Mouse (Mus musculus) adrenal gland, adult 2 months (tissue): ENCODE data around the gene Wwc2. TPM values are rescaled to one million over a fixed set of nuclear protein-coding genes. Genes with fewer than 3 reads are reported as not detected.

Source experiments
- DNase-seq: peaks from one replicate; pipeline ENCODE4 v3.0.0; 2021
- polyA plus RNA-seq: library from polyadenylated mRNA; depleted of rRNA; stranded (reverse); fragments of >200 nt; gene quantifications from 2 replicates; pipeline ENCODE4 v1.2.3, GENCODE M21; 2012; rRNA removed
- total RNA-seq, 2 experiments: library from RNA; stranded (reverse); gene quantifications; 2 replicates each; pipeline ENCODE4 v1.2.3; 2021

Wwc2 gene
- total and polyA plus RNA-seq, 3 experiments, result 13.0 to 25.7 (median 21.9) TPM

DNA sequence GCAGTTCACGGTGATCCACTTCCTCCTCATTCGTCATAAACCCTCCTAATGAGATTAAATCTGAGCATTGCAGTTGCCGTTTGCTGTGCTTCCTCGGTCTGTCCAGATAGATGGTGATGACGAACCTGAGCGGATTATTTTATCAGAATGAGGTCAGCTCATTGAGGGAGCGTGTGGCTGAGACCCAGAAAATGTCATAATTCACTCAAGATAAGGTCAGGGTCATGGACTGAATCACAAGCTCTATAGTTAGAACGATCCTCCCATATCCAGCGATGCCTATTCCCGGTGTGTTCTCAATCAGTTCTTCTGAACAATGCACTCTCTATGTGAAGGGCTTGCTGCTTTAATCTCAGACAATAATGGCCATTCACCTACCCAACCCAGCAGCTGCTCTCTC, 203.0 kb downstream of the Wwc2 start:
- DNase-seq, result peak; percentile 84

DNA sequence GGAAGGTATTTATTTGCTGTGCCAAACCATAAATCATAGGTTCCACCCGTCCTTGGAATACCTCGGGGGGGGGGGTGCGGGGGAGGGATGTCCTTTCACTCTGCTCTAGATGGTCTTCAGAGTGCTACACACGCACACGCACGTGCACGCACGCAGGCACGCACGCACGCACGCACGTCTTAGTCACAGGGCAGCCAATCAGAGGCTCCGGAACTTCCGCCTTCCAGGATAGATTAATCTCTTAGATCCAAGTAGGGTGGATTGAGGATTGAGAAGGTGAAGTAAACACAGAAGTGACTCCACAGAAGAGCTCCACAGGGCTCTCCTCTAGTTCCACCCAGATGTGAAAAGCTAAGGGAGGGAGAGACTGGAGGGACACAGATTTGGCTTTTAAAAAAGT, 204.4 kb downstream of the Wwc2 start:
- peak; percentile 22 for DNase-seq

DNA sequence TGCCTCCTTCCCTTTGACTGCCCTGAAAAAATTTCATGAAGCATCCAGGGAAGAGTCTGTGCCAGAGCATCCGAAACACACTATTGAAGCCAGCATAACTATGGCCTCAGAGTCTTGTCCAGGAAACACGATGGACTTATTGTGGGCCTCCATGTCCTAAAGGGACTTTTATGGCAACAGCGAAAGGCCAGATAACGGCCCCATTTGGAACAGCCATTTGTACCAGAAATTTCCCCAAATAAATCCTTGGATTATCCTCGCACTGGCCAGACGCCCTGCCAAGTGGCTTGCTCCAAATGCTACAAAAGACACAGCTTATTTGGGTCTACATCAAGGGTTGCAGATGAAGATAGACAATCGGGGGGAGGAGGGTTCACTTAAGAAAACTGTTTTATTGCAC, 206.3 kb downstream of the Wwc2 start:
- no peak for DNase-seq

DNA sequence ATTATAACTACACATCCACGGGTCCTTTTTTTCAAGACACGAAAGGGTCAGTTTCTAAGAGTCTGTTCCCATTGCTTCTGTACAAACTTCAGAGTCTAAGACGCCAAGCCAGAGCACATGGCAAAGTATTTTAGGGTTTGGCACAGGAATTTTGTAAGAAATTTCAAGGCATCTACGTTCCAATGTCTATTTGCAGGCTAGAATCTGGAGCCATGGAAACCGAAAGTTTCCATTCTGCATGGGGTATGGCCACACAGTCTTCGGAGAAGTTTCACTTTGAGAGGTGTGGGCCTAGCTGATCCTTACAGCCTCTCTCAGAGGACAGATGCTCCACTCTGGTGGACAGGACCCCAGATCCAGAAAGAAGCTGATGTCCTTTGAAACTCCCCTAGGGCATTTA, 206.8 kb downstream of the Wwc2 start:
- no peak for DNase-seq

DNA sequence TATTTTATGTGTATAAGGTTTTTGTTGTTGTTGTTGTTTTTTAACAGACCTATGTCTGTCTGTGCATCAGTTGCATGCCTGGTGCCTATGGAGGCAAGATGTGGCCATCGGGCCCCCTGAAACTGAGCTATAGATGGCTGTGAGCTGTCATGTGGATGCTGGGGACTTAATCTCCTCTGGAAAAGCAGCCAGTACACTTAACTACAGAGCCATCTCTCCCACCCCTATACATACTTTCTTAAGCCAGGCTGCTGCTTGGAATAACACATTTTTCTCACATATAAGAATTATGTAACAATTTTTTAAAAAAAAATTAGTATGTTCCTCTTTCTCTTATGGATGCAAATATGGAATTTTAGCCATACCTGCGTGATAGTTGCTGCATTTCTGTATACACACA, 207.2 kb downstream of the Wwc2 start:
- DNase-seq, result no peak

DNA sequence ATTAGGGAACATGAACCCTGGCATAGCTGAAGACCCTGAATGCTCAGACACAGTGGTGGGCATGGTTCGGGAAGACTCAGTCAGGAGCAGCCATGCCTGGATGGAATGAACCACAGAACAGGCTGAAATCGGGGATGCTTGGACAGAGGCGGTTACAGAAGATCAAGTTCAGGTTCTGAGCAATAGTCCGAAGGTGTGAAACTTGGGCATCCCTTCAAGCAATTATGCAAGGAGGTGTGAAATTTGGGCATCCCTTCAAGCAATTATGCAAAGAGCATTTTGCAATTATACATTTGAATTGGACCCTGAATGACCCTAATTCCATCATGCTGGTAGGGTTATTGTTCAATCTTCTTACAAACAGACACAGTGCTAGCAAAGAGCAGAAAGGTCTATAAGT, 208.8 kb downstream of the Wwc2 start:
- DNase-seq, result no peak

DNA sequence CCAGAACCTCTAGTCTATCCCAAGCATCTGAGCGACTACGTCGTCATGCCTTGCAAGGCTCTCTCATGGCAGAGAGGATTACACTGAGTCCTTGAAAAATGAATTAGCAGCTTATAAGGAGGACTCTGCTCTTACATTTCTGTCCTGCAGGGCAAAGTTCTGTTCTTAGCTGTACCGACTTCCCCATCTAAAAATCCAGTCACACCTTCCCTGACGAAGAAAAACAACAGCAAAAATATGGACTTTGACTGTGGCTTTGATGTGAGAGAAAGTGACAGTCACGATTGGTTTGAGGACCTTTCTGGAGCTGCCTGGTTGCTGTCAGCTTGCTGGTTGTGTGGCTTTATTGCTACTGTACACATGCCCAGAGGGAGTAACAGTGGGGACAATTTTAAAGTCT, 211.1 kb downstream of the Wwc2 start:
- DNase-seq, result no peak

DNA sequence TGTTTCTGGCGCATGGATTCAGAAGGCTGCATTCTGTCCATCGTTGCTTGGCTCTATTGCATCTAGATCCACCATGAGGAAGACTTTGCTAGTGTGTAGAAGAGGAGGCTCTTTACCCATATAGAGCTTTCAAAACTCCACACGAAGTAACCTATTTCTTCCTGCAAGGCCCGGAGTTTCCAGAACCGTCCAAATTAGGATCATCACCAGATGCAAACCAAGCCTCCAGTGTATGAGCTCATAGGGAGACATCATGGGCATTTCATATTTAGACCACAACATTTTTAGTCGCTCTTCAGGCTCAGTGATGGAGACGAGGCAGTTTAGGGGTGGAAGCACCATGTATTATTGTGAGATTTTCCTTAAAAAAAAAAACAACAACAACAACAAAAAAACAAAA, 213.3 kb downstream of the Wwc2 start:
- DNase-seq, result no peak

Other genes starting within 250 kb of the Wwc2 start
- not detected for gene Cldn24, start 168.8 kb downstream of the Wwc2 start, total RNA-seq
- not detected in 2 replicates for gene Cldn24, start 168.8 kb downstream of the Wwc2 start, polyA plus RNA-seq
- gene Cldn22, start 166.4 kb downstream of the Wwc2 start, total RNA-seq, result 1 to 10 TPM; 1.8 to 3.6 TPM
- gene Cldn22, start 166.4 kb downstream of the Wwc2 start, polyA plus RNA-seq, result 2.9 and 6.2 TPM in 2 replicates
- 1 to 10 TPM; 2.6 to 3.0 TPM for gene Dctd, start 108.2 kb upstream of the Wwc2 start, total RNA-seq
- gene Dctd, start 108.2 kb upstream of the Wwc2 start, polyA plus RNA-seq, result 2.6 and 2.8 TPM in 2 replicates